Mouse (Mus musculus): ENCODE measurements around the gene Psme2b. TPM values are rescaled to one million over a fixed set of nuclear protein-coding genes. Genes with fewer than 3 reads are reported as not detected.
"Not testable (repeated sequence)": the region's sequence is repeated elsewhere in the genome, so short reads cannot be mapped to it uniquely, and the experiment has no call there.

Gene Psme2b
- polyA plus RNA-seq, 1 experiment from 2014 or later, result 2.0 TPM

DNA sequence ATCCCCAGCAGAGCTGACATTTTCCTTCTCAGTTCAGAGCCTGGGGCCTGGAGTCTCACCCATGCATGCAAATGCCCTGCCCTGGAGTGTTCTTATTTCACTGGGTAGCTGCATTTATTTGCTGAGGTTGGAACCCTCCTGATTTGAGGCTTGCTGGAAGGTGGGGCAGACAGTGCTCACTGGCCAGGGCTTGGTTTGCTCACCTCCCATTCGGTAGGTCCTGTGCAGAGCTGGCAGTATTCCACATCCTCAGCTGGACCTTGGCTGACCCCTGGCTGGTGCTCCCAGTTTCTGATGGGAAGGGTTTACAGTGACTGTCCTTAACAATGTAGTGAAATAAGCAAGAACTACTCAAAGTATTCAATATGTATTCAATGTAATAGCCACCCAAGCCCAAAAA lies 12.1 kb downstream of the Psme2b start:
- not testable (repeated sequence) for H3K4me3 ChIP-seq; DNase-seq (ENCODE audit: low spot score); H3K27me3 ChIP-seq (ENCODE audit: insufficient read depth, poor library complexity, severe bottlenecking); H3K4me1 ChIP-seq; H3K36me3 ChIP-seq; H3K9me3 ChIP-seq; H3K27ac ChIP-seq
- 46% methylated on average over 1 of the region's 1 CpGs for WGBS

GRCm38 (mm10) chr11:48933422-48933821 lies 12.6 kb downstream of the Psme2b start:
- not testable (repeated sequence) for H3K4me3 ChIP-seq; H3K36me3 ChIP-seq; H3K4me1 ChIP-seq; DNase-seq (ENCODE audit: low spot score); H3K27ac ChIP-seq; H3K27me3 ChIP-seq (ENCODE audit: insufficient read depth, poor library complexity, severe bottlenecking); H3K9me3 ChIP-seq
- WGBS, result 73% methylated on average over 1 of the region's 1 CpGs

- H3K27ac ChIP-seq; H3K4me3 ChIP-seq; H3K9me3 ChIP-seq; H3K36me3 ChIP-seq; H3K27me3 ChIP-seq (ENCODE audit: insufficient read depth, poor library complexity, severe bottlenecking); H3K4me1 ChIP-seq; DNase-seq (ENCODE audit: low spot score): not testable (repeated sequence)
- WGBS, result 89% methylated on average over 1 of the region's 1 CpGs
Measured at GRCm38 (mm10) chr11:48928068-48928467, 17.9 kb downstream of the Psme2b start.

- H3K36me3 ChIP-seq; H3K9me3 ChIP-seq; DNase-seq (ENCODE audit: low spot score); H3K27me3 ChIP-seq (ENCODE audit: insufficient read depth, poor library complexity, severe bottlenecking); H3K4me1 ChIP-seq; H3K4me3 ChIP-seq; H3K27ac ChIP-seq: not testable (repeated sequence)
Measured at GRCm38 (mm10) chr11:48926437-48926836, 19.6 kb downstream of the Psme2b start.

DNA sequence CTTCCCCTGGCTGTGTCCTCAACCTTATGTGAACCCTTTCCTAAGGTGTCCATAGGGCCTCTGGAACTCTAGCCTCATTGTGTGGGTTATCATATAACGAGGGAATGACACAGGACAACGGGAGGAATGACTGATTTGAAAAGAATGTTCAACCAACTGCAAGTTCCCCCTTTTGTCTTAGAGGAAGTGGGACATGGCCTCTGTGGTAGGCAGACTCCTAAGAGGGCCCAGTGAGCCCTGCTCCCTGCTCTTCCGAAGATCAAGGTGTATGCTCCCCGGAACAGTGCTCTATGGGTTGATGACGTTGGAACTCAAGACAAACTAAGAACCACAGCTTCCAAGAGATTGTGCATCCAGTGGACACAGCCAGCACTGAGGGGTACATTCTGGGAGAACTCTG lies 22.2 kb downstream of the Psme2b start:
- DNase-seq (ENCODE audit: low spot score); H3K27ac ChIP-seq; H3K9me3 ChIP-seq; H3K4me1 ChIP-seq; H3K4me3 ChIP-seq; H3K36me3 ChIP-seq; H3K27me3 ChIP-seq (ENCODE audit: insufficient read depth, poor library complexity, severe bottlenecking): not testable (repeated sequence)
- WGBS, result 74% methylated on average over 5 of the region's 5 CpGs

GRCm38 (mm10) chr11:48918380-48918779 lies 27.6 kb downstream of the Psme2b start:
- 83% methylated on average over 3 of the region's 3 CpGs for WGBS
- no peaks in the 10 kb centered on the region for H3K27me3 ChIP-seq (ENCODE audit: insufficient read depth, poor library complexity, severe bottlenecking)

GRCm38 (mm10) chr11:48913611-48914010 lies 32.4 kb downstream of the Psme2b start:
- Histone ChIP-seq H3K4me1 (no peaks in the 10 kb centered on the region), H3K4me3 (no peak overlapping the region), H3K27me3 (ENCODE audit: insufficient read depth, poor library complexity, severe bottlenecking) (no peaks in the 10 kb centered on the region), H3K9me3 (no peaks in the 10 kb centered on the region), H3K36me3 (no peaks in the 10 kb centered on the region), H3K27ac (no peak overlapping the region)
- DNase-seq (ENCODE audit: low spot score), result no peak
- WGBS, result 88% methylated on average over 1 of the region's 1 CpGs

More at GRCm38 (mm10) chr11:48918380-48918779, 27.6 kb downstream of the Psme2b start:
- no peak overlapping the region for H3K4me3 ChIP-seq
- H3K9me3 ChIP-seq, result no peaks in the 10 kb centered on the region
- no peak overlapping the region for H3K27ac ChIP-seq
- no peaks in the 10 kb centered on the region for H3K4me1 ChIP-seq
- no peaks in the 10 kb centered on the region for H3K36me3 ChIP-seq
- DNase-seq (ENCODE audit: low spot score), result no peak

GRCm38 (mm10) chr11:48908459-48908858 lies 37.5 kb downstream of the Psme2b start:
- no peaks in the 10 kb centered on the region for H3K4me1 ChIP-seq
- no peak overlapping the region for H3K4me3 ChIP-seq
- H3K36me3 ChIP-seq, result no peaks in the 10 kb centered on the region
- no peaks in the 10 kb centered on the region for H3K27me3 ChIP-seq (ENCODE audit: insufficient read depth, poor library complexity, severe bottlenecking)
- WGBS, result 55% methylated on average over 1 of the region's 1 CpGs
- no peak for DNase-seq (ENCODE audit: low spot score)
- H3K27ac ChIP-seq, result no peak overlapping the region
- no peaks in the 10 kb centered on the region for H3K9me3 ChIP-seq

DNA sequence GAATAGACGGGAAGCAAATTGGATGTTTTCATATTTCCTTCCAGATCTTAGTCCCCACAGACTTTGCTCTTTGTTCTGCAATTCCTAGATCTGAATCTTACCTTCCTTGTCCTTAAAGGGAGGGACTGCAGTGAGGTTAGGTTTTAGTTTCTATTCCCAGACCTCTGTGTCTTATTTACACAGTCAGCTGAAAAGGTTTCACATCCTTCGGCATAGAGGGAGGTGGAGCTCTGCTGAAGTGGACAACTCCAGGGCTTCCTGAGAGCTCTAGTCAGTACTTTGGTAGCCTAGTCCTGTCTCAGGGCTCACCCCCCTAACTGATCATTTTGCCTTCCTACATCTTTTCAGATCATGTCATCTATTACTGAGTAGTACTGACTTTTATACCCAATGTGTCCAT lies 44.0 kb downstream of the Psme2b start, which contains the start of gene Gm5431:
TSS of gene Gm5431 (minus strand) at position 194 of the 400 bp plus-strand sequence.
- Histone ChIP-seq H3K4me1 (no peaks in the 10 kb centered on the region), H3K27me3 (ENCODE audit: insufficient read depth, poor library complexity, severe bottlenecking) (no peaks in the 10 kb centered on the region), H3K27ac (no peak within 1 kb of the TSS), H3K36me3 (no peaks in the 10 kb centered on the region), H3K9me3 (no peaks in the 10 kb centered on the region), H3K4me3 (no peak within 1 kb of the TSS)
- DNase-seq (ENCODE audit: low spot score), result no peak
- 62% methylated on average over 2 of the region's 2 CpGs for WGBS

GRCm38 (mm10) chr11:48901567-48901930 lies 44.4 kb downstream of the Psme2b start:
- not testable (repeated sequence) for H3K4me3 ChIP-seq; H3K27ac ChIP-seq; DNase-seq (ENCODE audit: low spot score); H3K9me3 ChIP-seq; H3K36me3 ChIP-seq; H3K27me3 ChIP-seq (ENCODE audit: insufficient read depth, poor library complexity, severe bottlenecking); H3K4me1 ChIP-seq
- WGBS, result 74% methylated on average over 1 of the region's 1 CpGs

GRCm38 (mm10) chr11:48900654-48901566 lies 45.1 kb downstream of the Psme2b start:
- not testable (repeated sequence) for H3K4me1 ChIP-seq; H3K4me3 ChIP-seq; H3K9me3 ChIP-seq; H3K27me3 ChIP-seq (ENCODE audit: insufficient read depth, poor library complexity, severe bottlenecking); H3K27ac ChIP-seq; DNase-seq (ENCODE audit: low spot score); H3K36me3 ChIP-seq
- WGBS, result 76% methylated on average over 6 of the region's 6 CpGs

DNA sequence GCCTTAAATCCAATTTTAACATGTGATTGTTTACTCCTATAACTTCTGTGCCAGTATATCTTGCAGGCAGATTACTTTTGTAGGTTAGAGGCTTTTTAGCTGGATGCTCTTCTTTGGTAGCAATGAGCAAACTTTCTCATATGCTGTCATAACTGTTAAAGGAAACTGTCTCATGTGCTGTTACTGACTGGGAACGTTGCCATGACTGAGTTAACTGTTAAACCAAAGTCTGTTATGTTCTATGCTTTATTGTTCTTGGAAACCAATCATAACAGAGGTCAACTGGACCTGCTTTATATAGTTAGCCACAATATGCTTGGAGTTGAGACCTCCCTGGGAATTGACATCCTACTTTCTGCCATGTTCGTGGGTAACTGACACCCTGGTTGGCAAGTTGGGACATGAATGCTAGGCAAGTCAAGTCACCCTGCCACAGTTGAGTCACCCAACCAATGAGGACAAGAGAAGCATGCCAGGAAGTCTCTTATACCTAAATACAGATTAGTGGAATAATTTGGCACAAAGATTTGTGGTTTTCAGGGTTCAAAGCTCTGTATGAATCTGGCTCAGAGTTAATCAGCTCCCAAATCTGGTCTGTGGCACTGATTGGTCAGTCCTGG lies 47.1 kb downstream of the Psme2b start:
- no peaks in the 10 kb centered on the region for H3K4me1 ChIP-seq
- 72% methylated on average over 2 of the region's 2 CpGs for WGBS

More for the DNA sequence above, 47.1 kb downstream of the Psme2b start:
- Histone ChIP-seq H3K27me3 (ENCODE audit: insufficient read depth, poor library complexity, severe bottlenecking) (no peaks in the 10 kb centered on the region), H3K4me3 (no peak overlapping the region), H3K27ac (no peak overlapping the region), H3K36me3 (no peaks in the 10 kb centered on the region), H3K9me3 (no peaks in the 10 kb centered on the region)
- no peak for DNase-seq (ENCODE audit: low spot score)

Data from heart, embryonic 10.5 days (tissue).